Comparison of ENCODE assay signal across 10 mouse cellular contexts in the genomic region with DNA sequence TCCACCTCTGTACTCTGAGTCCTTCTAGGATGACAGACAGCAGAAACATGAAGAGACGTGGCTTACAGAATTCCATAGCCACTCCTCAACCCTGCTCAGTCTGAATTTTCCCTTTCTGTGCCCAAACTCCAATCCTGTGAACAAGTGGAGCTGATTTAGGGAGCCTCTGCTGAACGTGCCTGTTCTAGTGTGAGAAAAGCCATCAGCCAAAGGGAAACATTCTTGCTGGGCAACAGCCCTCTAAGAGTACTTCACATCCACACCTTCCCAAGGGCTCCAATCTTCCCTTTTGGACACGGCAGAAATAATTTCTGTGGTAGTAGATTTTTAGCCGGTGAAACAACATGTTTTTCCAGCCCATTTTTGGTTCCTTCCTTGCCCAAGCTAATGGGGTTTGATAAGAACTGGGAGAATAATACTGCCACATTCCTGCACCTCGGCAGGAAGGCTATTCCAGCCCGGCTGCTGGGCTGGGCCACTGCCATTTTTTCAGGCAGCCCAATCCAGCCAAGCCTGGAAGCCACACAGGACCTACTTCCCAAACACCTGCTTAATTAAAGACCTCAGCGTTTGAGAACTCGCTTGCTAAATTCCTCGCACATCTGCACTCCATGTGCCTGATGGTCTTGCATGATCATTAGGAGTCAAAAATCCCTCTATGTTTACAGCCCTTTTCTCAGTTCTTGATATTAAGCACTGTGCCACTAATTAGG. TPM values are rescaled to one million over a fixed set of nuclear protein-coding genes. Genes with fewer than 3 reads are reported as not detected.
DNase-seq lines count a peak whose midpoint lies in the region; ATAC-seq and TF ChIP-seq lines count a peak whose summit lies in the region.
"Had no signal": no experiment of that assay in that cellular context is flagged by ENCODE, and none has a peak within 500 bp of the region (broad histone marks: within the 10 kb centered on the region; RNA-seq: fewer than 3 reads in every experiment).

No protein-coding gene starts in this region.

- H3K27ac ChIP-seq in lung, postnatal 0 days (ENCODE audit: low read length): peak overlapping the region; percentile 54
- H3K27ac ChIP-seq in heart, embryonic 16.5 days (ENCODE audit: low read length): peak overlapping the region; percentile 26; the same call in 1 of the 2 replicates
- H3K27ac ChIP-seq in midbrain, embryonic 11.5 days (ENCODE audit: low read depth, low read length): no peak overlapping the region

- H3K27me3 ChIP-seq in lung, postnatal 0 days (replicated peaks; ENCODE audit: insufficient read depth, low read length): no peaks in the 10 kb centered on the region
- H3K27me3 ChIP-seq in heart, embryonic 16.5 days (ENCODE audit: control insufficient read depth, insufficient read depth, low read length): no peaks in the 10 kb centered on the region
- H3K27me3 ChIP-seq in midbrain, embryonic 11.5 days (ENCODE audit: control insufficient read depth, insufficient read depth, low read length): no peaks in the 10 kb centered on the region

- peaks cover 16% of the 10 kb centered on the region for H3K4me1 ChIP-seq in lung, postnatal 0 days (ENCODE audit: insufficient read depth, low read depth, low read length)
- H3K4me1 ChIP-seq in heart, embryonic 16.5 days (ENCODE audit: control insufficient read depth, insufficient read depth, low read length): peaks cover 9% of the 10 kb centered on the region
- H3K4me1 ChIP-seq in midbrain, embryonic 11.5 days (ENCODE audit: control insufficient read depth, insufficient read depth, low read length): no peaks in the 10 kb centered on the region

- no peak for TF ChIP-seq CTCF in lung, postnatal 0 days (IDR thresholded peaks at IDR 0.05)

- DNase-seq in lung, postnatal 0 days (ENCODE audit: low spot score): no peak
- DNase-seq in lung, postnatal 36 days: no peak
- peak; percentile 47 for DNase-seq in gastrocnemius, postnatal 10 days
- peak; percentile 50 for DNase-seq in skeletal muscle tissue, adult 2 months (ENCODE audit: low read depth, low spot score)
- no peak for DNase-seq in right cerebral cortex, postnatal 10 days (ENCODE audit: low spot score in 2 of 2)
- no peak for DNase-seq in midbrain, embryonic 11.5 days (ENCODE audit: low spot score, missing footprints)
- DNase-seq: layer of hippocampus, adult 9-11 months had no signal

- H3K36me3 ChIP-seq in lung, postnatal 0 days (ENCODE audit: insufficient read depth, low read length): no peaks in the 10 kb centered on the region
- H3K36me3 ChIP-seq in heart, embryonic 16.5 days (ENCODE audit: control insufficient read depth, insufficient read depth): no peaks in the 10 kb centered on the region
- no peaks in the 10 kb centered on the region for H3K36me3 ChIP-seq in midbrain, embryonic 11.5 days (ENCODE audit: control insufficient read depth, insufficient read depth, low read length)

- TF ChIP-seq EP300 in lung, postnatal 0 days (IDR thresholded peaks at IDR 0.05): no peak; the same call in 1 of the 2 replicates

- no peaks in the 10 kb centered on the region for H3K9me3 ChIP-seq in lung, postnatal 0 days (ENCODE audit: low read length)
- H3K9me3 ChIP-seq in heart, embryonic 16.5 days (replicated peaks; ENCODE audit: control insufficient read depth, low read length): no peaks in the 10 kb centered on the region
- no peaks in the 10 kb centered on the region for H3K9me3 ChIP-seq in midbrain, embryonic 11.5 days (ENCODE audit: control insufficient read depth, low read length)

- H3K9ac ChIP-seq in lung, postnatal 0 days (replicated peaks; ENCODE audit: low read depth): no peak overlapping the region
- H3K9ac ChIP-seq in heart, embryonic 16.5 days (ENCODE audit: low read length): no peak overlapping the region
- no peak overlapping the region for H3K9ac ChIP-seq in midbrain, embryonic 11.5 days (ENCODE audit: low read length)

- WGBS in lung, postnatal 0 days: 35% methylated on average over 9 of the region's 9 CpGs
- WGBS in heart, embryonic 16.5 days: 36% methylated on average over 9 of the region's 9 CpGs
- WGBS in midbrain, embryonic 11.5 days: 74% methylated on average over 9 of the region's 9 CpGs

- peak; percentile 59 for ATAC-seq in lung, postnatal 0 days
- ATAC-seq in heart, embryonic 16.5 days (replicated peaks; ENCODE audit: extremely low read depth, insufficient read depth, low FRiP score): peak; percentile 23
- ATAC-seq in midbrain, embryonic 11.5 days (ENCODE audit: low FRiP score): no peak
- ATAC-seq: intestine, embryonic 16.5 days had no signal

- H3K4me2 ChIP-seq in lung, postnatal 0 days (replicated peaks; ENCODE audit: low read depth, low read length): no peak overlapping the region
- H3K4me2 ChIP-seq in heart, embryonic 16.5 days (ENCODE audit: low read depth, low read length): no peak overlapping the region
- no peak overlapping the region for H3K4me2 ChIP-seq in midbrain, embryonic 11.5 days

- no peak overlapping the region for H3K4me3 ChIP-seq in lung, postnatal 0 days (ENCODE audit: low read depth, low read length)
- no peak overlapping the region for H3K4me3 ChIP-seq in heart, embryonic 16.5 days (ENCODE audit: low read length)
- no peak overlapping the region for H3K4me3 ChIP-seq in midbrain, embryonic 11.5 days (ENCODE audit: low read depth, low read length)
- H3K4me3 ChIP-seq: erythroblast, embryonic 14.5 days had no signal

RNA-seq across cellular contexts. Expression of a gene that starts 41.1 kb away (rescaled TPM):
- 408 and 420 TPM in 2 replicates for polyA plus RNA-seq in lung, postnatal 0 days (2015; fragmentation: Nextera tagmentation; extraction: Ambion mirVana)
- 10 to 100 TPM; 47.8 to 56.1 TPM for total RNA-seq in gastrocnemius, postnatal 10 days (2021)
- polyA plus RNA-seq in heart, embryonic 16.5 days (2015; fragmentation: Nextera tagmentation; extraction: Ambion mirVana): 125 and 161 TPM in 2 replicates
- 14.5 and 17.2 TPM in 2 replicates for polyA plus RNA-seq in midbrain, embryonic 11.5 days (2014; fragmentation: Nextera tagmentation; extraction: Ambion mirVana)
- polyA plus RNA-seq: erythroblast, embryonic 14.5 days had no signal

RNA-seq across cellular contexts. Expression of a gene that starts 59.4 kb away (rescaled TPM):
- 19.6 and 19.9 TPM in 2 replicates for polyA plus RNA-seq in lung, postnatal 0 days (2015; fragmentation: Nextera tagmentation; extraction: Ambion mirVana)
- total RNA-seq in gastrocnemius, postnatal 10 days (2021): under 1 TPM; 0.16 to 0.32 TPM
- polyA plus RNA-seq in heart, embryonic 16.5 days (2015; fragmentation: Nextera tagmentation; extraction: Ambion mirVana): 0.35 and 1.3 TPM in 2 replicates
- 0.11 TPM in 2 replicates for polyA plus RNA-seq in midbrain, embryonic 11.5 days (2014; fragmentation: Nextera tagmentation; extraction: Ambion mirVana)
- polyA plus RNA-seq: erythroblast, embryonic 14.5 days had no signal

Comparison
In these comparisons a context has a peak if more than half of its experiments do, and no peak if none do; other contexts are left out.
1. DNase-seq: peak in gastrocnemius, postnatal 10 days (single experiment) and skeletal muscle tissue, adult 2 months (single experiment); none in lung, postnatal 0 days (single experiment), lung, postnatal 36 days (single experiment), right cerebral cortex, postnatal 10 days (0 of 2) and midbrain, embryonic 11.5 days (single experiment).